Mouse (Mus musculus): ENCODE measurements at regions not wholly inside any gene's neighbourhood (a gene's known extent, or its start where the extent isn't known, plus 50 kb on each side); places are given as distances from the start of the nearest gene placed in this dataset.

- no peak for TF ChIP-seq CTCF (IDR thresholded peaks at IDR 0.05; ENCODE audit: low read depth)
- TF ChIP-seq EP300 (IDR thresholded peaks at IDR 0.05; ENCODE audit: low read depth) = no peak
Observed at GRCm38 (mm10) chr2:131426941-131427340, 64.4 kb upstream of the Smox start.

Data from heart, postnatal 0 days (tissue).